Mouse (Mus musculus) heart, embryonic 10.5 days (tissue): ENCODE data around the gene B3gat3. TPM values are rescaled to one million over a fixed set of nuclear protein-coding genes. Genes with fewer than 3 reads are reported as not detected.

Experiments
- DNase-seq: peaks from one replicate; pipeline ENCODE4 v3.0.0-alpha.2; 2017; ENCODE audit warnings: low spot score
- H3K27ac ChIP-seq: fragments of 300-500 bp; sonication (generic); 2 replicates; pipeline ENCODE4 v1.5.1; 2016; ENCODE audit warnings: mild to moderate bottlenecking
- H3K27me3 ChIP-seq: fragments of 300-500 bp; sonication (generic); 2 replicates; pipeline ENCODE4 v1.6.1; 2016; ENCODE audit warnings: mild to moderate bottlenecking; ENCODE audit not compliant: poor library complexity, insufficient read depth, severe bottlenecking
- H3K36me3 ChIP-seq: fragments of 300-500 bp; sonication (generic); 2 replicates; pipeline ENCODE4 v1.6.1; 2016; ENCODE audit warnings: mild to moderate bottlenecking, moderate library complexity
- H3K4me1 ChIP-seq: fragments of 300-500 bp; sonication (generic); 2 replicates; pipeline ENCODE4 v1.6.1; 2016; ENCODE audit warnings: mild to moderate bottlenecking
- H3K4me3 ChIP-seq: fragments of 300-500 bp; sonication (generic); 2 replicates; pipeline ENCODE4 v1.5.1; 2016; ENCODE audit warnings: mild to moderate bottlenecking, moderate library complexity
- H3K9me3 ChIP-seq: fragments of 300-500 bp; sonication (generic); 2 replicates; pipeline ENCODE4 v1.6.1; 2016; ENCODE audit warnings: mild to moderate bottlenecking, moderate library complexity
- WGBS: fragments of 180-500 bp; shearing (Covaris S2); methylation state at CpG from one replicate; pipeline ENCODE4 v1.1.7; 2016; 5-methylcytosine and 5-hydroxymethylcytosine counted together
- polyA plus RNA-seq: library from polyadenylated mRNA; unstranded; fragments of >200 nt; fragmentation: Nextera tagmentation; extraction: Ambion mirVana; gene quantifications from 2 replicates; pipeline ENCODE4 v1.2.1, GENCODE M21; 2016

Gene B3gat3
- polyA plus RNA-seq, 1 experiment from 2014 or later = 57.9 TPM

DNA sequence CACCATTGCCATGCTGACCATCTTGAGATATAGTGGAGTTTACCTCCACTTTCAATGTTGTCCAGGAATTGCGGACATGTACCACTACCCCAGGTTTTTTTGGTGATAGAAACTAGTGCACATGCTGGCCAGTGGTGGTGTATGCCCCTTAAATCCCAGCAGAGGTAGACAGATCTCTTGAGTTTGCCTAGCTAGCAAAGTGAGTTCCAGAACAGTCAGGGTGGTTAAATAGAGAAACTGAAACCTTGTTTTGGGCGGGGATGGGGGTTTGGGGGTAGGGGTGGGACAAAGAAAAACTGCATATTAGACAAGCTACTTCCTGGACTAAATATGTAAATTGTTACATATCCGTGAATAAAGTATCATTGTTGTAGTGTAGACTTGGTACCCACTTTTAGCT, 1.2 kb upstream of the B3gat3 start:
- no peak overlapping the region for H3K27ac ChIP-seq
- no peaks in the 10 kb centered on the region for H3K27me3 ChIP-seq
- 87% methylated on average over 3 of the region's 3 CpGs for WGBS
- H3K4me3 ChIP-seq = no peak overlapping the region
- peaks cover 44% of the 10 kb centered on the region for H3K36me3 ChIP-seq
- peaks cover 13% of the 10 kb centered on the region for H3K4me1 ChIP-seq
- DNase-seq = no peak
- no peaks in the 10 kb centered on the region for H3K9me3 ChIP-seq

DNA sequence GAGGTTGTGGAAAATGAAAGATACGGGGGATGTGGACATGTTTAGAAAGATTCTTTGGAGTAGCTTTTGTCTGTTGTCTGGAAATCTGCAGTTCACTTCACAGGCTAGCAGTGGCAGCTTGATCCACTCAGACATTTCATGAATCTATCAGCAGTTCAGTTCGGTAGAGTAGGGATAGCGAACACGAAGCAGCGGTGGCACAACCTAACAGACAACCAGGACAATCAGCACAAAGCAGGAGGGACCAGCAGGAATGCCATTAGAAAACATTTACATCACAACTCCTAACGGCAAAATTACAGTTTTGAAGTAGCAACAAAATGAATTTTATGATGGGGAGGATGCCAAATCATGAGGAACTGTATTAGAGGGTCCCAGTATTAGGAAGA, 496 bp upstream of the B3gat3 start:
- no peak for DNase-seq
- Histone ChIP-seq H3K9me3 (no peaks in the 10 kb centered on the region), H3K4me1 (peaks cover 13% of the 10 kb centered on the region), H3K36me3 (peaks cover 37% of the 10 kb centered on the region), H3K4me3 (peak overlapping the region; percentile 86), H3K27ac (peak overlapping the region; percentile 92), H3K27me3 (no peaks in the 10 kb centered on the region)
- WGBS = 62% methylated on average over 6 of the region's 6 CpGs

DNA sequence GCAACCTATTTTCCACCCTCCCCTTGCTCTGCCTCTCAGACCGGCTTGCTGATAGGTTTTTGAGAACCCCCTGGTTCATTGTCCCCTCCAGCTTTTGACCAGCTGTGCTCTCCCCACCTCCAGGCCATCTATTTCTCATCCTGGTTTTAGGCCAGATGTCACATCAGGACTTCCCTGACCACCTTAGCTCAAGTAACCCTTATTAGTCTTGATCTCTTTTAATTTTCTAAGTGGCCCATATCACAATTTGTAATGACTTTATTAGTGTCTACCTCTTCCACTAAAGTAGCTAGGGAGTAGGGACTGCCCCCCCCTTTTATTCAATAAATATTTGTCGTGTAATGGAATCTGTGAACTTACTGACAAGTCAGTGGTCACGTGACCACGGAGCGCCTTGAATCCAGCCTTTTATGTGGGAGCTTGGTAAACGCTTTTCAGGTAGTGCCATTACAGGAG, 690 bp downstream of the B3gat3 start:
- WGBS = 4% methylated on average over 6 of the region's 6 CpGs
- DNase-seq = no peak
- Histone ChIP-seq H3K36me3 (peaks cover 33% of the 10 kb centered on the region), H3K9me3 (no peaks in the 10 kb centered on the region), H3K27me3 (no peaks in the 10 kb centered on the region), H3K4me3 (peak overlapping the region; percentile 86), H3K4me1 (peaks cover 13% of the 10 kb centered on the region), H3K27ac (peak overlapping the region; percentile 92)

DNA sequence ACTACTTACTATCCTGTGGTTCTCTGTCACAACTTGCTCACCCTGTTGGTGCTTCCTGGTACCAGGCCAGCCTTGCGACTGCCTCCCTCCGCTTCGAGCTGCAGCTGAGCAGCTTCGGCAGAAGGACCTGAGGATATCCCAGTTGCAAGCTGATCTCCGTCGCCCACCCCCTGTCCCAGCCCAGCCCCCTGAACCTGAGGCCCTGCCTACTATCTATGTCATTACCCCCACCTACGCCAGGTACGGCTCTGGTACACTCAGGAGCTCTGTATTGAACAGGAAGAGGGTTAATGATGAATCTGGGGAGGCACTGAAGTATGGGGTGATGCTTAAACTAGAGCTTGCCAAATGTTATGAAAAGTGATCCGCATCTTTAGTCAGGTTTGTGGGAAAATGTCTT, 1.6 kb downstream of the B3gat3 start:
- Histone ChIP-seq H3K27me3 (no peaks in the 10 kb centered on the region), H3K27ac (0 out of 2 replicates have a peak overlapping the region, but pooled peaks have one; percentile 32), H3K4me3 (0 out of 2 replicates have a peak overlapping the region, but pooled peaks have one; percentile 86), H3K4me1 (peaks cover 13% of the 10 kb centered on the region), H3K9me3 (no peaks in the 10 kb centered on the region), H3K36me3 (peaks cover 32% of the 10 kb centered on the region)
- no peak for DNase-seq
- 80% methylated on average over 9 of the region's 9 CpGs for WGBS

DNA sequence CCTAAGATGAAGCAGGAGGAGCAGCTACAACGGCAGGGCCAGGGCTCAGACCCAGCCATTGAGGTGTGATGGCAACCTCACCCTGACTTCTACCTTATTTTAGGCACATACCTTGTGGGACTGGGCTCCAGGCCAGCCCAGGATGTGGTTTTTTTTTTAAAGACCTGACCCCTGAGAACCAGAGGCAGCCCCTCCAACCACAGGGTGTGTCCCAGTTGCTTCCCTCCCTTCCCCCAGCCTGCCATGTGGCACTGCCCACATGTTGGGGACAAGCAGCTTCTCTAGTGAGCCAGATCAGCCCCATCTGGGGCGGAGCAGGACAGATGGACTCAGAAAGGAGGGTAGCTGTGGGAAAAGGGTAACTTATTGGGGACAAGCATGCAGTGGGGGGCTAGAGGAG, 6.6 kb downstream of the B3gat3 start:
- H3K9me3 ChIP-seq = no peaks in the 10 kb centered on the region
- H3K27me3 ChIP-seq = no peaks in the 10 kb centered on the region
- peaks cover 19% of the 10 kb centered on the region for H3K4me1 ChIP-seq
- 83% methylated on average over 2 of the region's 2 CpGs for WGBS
- peaks cover 48% of the 10 kb centered on the region for H3K36me3 ChIP-seq
- no peak overlapping the region for H3K4me3 ChIP-seq
- H3K27ac ChIP-seq = no peak overlapping the region
- no peak for DNase-seq

DNA sequence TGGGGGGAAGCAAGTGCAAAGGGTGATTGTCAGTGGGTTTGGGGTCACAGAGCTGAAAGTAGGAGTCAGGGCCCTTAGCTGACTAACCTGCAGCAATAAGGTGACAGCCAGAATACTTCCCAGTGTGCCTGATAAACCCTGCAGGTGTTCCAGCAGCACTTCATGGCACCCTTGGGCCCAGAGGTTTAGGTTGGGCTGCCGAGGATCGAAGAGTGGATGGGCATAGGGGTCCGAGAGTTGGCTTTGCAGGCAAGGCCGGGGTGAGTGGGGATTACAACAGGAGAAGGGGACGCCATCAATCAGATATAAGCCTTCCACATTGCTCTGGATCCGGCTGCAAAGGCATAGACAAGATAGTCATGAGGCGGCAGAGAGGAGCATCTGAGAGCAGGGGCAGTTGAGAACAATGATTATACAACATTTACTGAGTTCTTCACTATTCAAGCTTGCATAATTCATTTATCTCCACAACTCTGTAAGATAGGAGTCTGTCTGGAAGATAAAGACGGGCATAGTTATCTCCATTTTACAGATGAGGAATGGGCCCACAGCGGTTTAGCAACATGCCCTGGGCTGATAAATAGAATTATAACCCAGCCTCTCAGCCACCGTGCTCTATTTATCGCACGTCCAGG, 7.8 kb downstream of the B3gat3 start:
- WGBS = 84% methylated on average over 12 of the region's 12 CpGs
- Histone ChIP-seq H3K4me3 (no peak overlapping the region), H3K27me3 (no peaks in the 10 kb centered on the region), H3K4me1 (peaks cover 18% of the 10 kb centered on the region), H3K27ac (peak overlapping the region; percentile 92; the same call in 1 of the 2 replicates), H3K36me3 (peaks cover 44% of the 10 kb centered on the region), H3K9me3 (no peaks in the 10 kb centered on the region)
- no peak for DNase-seq

DNA sequence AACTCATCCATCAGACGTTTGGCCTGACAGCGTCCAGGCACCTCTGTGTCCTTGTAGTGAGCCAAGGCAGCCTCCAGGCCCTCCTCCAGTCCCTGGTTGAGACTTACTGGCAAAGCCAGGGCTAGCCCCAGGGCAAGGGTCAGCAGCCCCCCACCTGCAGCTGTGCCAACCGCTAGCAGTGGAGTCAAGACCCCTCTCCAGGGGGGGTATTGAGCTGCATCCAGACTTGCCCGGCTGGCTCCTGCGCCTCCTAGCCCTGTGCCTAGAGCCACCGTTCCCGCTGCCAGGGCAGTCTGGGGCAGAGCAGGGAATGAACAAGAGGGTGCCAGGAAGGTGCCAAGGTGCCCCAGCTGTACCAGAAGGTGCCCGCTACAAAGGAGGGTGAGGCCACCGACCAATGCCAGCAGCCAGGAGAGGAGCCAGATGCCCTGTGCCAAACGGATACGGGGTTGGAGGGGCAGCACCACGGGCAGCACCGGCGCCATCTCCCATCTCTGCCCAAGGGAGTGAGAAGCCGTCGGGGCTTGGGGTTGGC, 8.6 kb downstream of the B3gat3 start:
- H3K4me1 ChIP-seq = peaks cover 18% of the 10 kb centered on the region
- no peaks in the 10 kb centered on the region for H3K9me3 ChIP-seq
- no peak for DNase-seq
- peaks cover 46% of the 10 kb centered on the region for H3K36me3 ChIP-seq
- H3K27me3 ChIP-seq = no peaks in the 10 kb centered on the region
- 16% methylated on average over 16 of the region's 16 CpGs for WGBS
- H3K27ac ChIP-seq = peak overlapping the region; percentile 92
- H3K4me3 ChIP-seq = peak overlapping the region; percentile 82

DNA sequence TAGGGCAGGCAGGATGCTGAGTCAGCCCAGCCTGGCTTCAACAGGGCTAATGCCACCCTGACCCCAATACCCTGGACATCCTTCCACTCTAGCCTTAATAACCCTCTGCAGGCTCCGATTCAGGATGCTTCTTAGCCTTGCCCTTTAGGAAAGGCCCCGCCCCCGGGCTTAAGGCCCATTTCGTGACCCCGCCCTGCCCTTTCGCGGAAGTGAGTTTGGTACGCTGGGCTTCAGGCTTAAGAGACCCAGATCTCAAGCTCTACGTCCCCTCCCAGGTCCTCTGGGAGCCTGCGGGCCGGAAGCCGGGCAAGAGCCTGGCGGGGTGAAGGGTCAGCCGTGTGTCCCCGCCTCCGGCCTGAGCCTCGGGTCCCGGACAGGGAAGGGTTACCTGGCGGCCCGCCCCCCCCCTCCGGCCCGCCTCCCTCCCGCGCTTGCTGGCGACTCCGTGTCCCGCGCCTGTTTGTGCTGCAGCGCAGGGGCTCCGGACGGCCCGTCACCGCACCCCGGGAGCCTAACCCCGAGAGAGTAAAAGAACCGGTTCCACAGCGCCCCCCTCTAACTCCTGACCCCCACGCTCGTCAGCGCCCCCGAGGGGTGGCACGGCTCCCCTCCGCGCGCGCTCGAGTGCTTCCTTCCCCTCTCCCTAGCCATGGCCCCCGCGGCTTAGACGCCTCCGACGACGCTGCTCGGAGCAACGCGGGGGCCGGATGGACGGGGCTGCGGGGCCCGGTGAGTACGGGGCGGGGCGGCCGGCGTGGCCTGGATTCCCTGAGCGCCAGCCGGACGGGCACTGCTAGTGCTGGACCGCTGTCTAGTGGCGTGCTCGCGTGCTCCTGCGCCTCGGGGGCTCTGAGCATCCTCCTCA, 9.3 kb downstream of the B3gat3 start, which contains the start of the genes Rom1 and Eml3:
Gene Rom1, minus strand, starts transcription at position 133 of the 865 bp plus-strand sequence.
Gene Eml3, plus strand, starts transcription at position 329 of the 865 bp plus-strand sequence.
- Histone ChIP-seq H3K27ac (peak within 1 kb of the TSS; percentile 92), H3K27me3 (no peaks in the 10 kb centered on the region), H3K4me3 (peak within 1 kb of the TSS; percentile 82), H3K36me3 (peaks cover 53% of the 10 kb centered on the region), H3K4me1 (peaks cover 18% of the 10 kb centered on the region), H3K9me3 (no peaks in the 10 kb centered on the region)
- peak; percentile 94 for DNase-seq
- under 1% methylated on average over 73 of the region's 74 CpGs for WGBS

DNA sequence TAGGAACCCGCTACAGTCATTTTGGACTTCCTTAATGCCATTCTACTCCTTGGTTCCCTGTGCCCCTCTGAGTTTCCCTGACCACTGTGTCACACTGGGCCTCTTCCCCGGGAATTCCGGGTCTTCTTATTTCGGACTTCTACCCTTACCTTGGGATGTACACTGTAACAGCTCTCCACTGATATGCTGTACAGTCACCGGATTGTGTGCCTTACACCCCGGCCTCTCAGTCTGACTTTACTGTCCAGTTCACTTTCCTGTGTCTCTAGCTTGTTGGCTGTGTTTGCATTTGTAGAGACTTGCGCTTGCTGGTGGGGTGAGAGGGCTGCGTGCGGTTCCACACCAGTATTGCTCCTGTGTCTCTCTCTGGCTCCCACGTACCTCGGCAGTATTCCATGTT, 9.9 kb downstream of the B3gat3 start:
- Histone ChIP-seq H3K4me3 (peak overlapping the region; percentile 82), H3K36me3 (peaks cover 60% of the 10 kb centered on the region), H3K27me3 (no peaks in the 10 kb centered on the region), H3K27ac (peak overlapping the region; percentile 92), H3K9me3 (no peaks in the 10 kb centered on the region), H3K4me1 (peaks cover 18% of the 10 kb centered on the region)
- no peak for DNase-seq
- WGBS = 11% methylated on average over 11 of the region's 11 CpGs

DNA sequence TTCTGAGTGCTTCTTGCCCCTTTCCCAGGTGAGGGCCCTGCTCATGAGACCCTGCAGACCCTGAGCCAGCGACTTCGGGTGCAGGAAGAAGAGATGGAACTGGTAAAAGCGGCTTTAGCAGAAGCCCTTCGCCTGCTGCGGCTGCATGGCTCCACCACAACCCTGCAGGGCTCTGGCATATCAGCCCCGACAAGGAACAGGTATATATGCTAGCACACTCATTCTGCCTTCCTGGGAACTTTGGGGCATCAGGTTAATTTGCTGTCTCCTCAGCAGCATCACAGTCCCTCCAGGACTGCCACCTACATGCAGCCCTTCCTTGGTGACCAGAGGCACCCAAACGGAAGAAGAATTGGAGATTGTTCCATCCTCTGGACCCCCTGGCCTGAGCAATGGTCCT, 10.6 kb downstream of the B3gat3 start:
- Histone ChIP-seq H3K4me3 (peak overlapping the region; percentile 82), H3K27ac (peak overlapping the region; percentile 92; the same call in 1 of the 2 replicates), H3K4me1 (peaks cover 18% of the 10 kb centered on the region), H3K9me3 (no peaks in the 10 kb centered on the region), H3K36me3 (peaks cover 60% of the 10 kb centered on the region), H3K27me3 (no peaks in the 10 kb centered on the region)
- 85% methylated on average over 7 of the region's 7 CpGs for WGBS
- no peak for DNase-seq

DNA sequence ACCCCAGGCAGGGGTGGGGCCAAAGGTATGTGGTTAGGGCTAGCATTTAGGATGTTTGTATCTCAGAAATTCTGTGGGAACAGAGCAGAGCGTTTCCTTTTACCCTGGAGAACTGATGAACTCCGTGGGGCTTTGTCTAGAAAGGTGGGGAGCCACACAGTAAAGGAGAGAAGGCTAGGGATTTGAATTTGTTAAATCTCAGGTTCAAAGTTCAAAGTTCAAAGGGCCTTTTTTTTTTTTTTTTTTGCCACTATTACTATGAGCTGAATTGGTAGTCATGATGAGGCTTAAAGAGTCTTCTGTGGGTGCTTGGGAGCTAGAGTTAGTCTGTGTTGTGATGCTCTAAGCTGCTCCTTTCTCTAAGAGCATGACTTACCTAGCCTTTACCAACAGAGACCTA, 16.6 kb downstream of the B3gat3 start:
- 90% methylated on average over 2 of the region's 2 CpGs for WGBS
- Histone ChIP-seq H3K9me3 (no peaks in the 10 kb centered on the region), H3K27me3 (no peaks in the 10 kb centered on the region), H3K4me1 (peaks cover 13% of the 10 kb centered on the region), H3K4me3 (no peak overlapping the region), H3K27ac (no peak overlapping the region), H3K36me3 (peaks cover 64% of the 10 kb centered on the region)
- no peak for DNase-seq

DNA sequence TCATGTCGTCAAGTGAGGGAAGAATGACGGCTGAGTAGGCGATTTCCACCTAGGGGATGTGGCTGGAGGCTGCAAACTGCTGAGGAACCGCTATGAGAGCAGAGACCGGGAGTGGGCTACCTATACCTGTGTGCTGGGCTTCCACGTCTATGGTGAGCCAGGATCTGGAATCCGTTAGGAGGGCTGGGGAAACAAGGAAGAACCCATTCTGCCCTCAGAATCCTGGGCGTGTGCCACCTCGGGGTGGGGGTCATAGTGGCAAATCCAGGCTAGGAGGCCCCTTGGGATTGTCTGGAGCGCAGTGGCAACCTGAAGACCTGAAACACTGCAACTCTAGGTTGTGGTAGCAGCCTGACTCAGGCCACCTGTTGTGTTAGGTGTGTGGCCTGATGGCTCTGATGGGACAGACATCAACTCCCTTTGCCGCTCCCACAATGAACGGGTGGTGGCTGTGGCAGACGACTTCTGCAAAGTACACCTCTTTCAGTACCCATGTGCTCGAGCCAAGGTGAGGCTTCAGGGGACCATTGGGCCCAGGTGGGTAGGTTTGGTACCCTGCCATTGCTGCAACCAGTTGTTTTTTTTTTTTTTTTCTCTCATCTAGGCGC, 20.5 kb downstream of the B3gat3 start:
- Histone ChIP-seq H3K27ac (no peak overlapping the region), H3K36me3 (peaks cover 54% of the 10 kb centered on the region), H3K27me3 (no peaks in the 10 kb centered on the region), H3K4me3 (no peak overlapping the region), H3K4me1 (peaks cover 26% of the 10 kb centered on the region), H3K9me3 (no peaks in the 10 kb centered on the region)
- WGBS = 85% methylated on average over 15 of the region's 15 CpGs
- peak; percentile 73 for DNase-seq
